In the genomic region with DNA sequence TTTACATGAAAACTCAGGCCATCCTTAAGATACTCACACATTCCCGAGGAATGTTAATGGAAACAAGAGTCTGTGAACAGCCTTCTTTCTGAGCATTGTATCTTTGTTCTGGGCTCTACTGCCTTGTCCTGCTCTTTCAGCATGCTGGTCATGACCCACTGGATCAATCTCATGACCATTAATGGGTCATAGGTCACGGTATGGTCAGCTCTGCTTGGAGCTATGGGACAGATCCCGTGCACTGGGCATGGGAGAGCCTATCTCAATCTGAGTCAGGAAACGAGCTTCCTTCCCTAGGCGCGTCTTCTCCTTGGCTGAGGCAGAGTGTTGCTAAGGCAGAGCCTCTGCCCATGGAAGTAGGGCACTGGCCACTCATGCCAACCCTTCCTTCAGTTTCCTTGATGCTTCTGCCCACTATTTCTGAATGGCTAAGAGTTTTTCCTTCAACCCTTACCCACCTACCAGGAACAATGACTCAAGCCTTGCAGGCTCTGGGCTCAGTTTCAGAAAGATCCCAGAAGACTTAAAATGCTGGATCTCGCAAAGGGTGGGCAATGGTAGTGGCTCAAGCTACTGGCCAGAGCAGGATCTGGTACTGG, we compare ENCODE assay signal across 35 mouse cellular contexts. TPM values are rescaled to one million over a fixed set of nuclear protein-coding genes. Genes with fewer than 3 reads are reported as not detected.
"Had no signal": no experiment of that assay in that cellular context is flagged by ENCODE, and none has a peak within 500 bp of the region (broad histone marks: within the 10 kb centered on the region; RNA-seq: fewer than 3 reads in every experiment).

No protein-coding gene starts in this region.

- H3K9me3 ChIP-seq: limb, embryonic 10.5 days; limb, embryonic 12.5 days; limb, embryonic 13.5 days; limb, embryonic 15.5 days; liver, embryonic 13.5 days; liver, embryonic 15.5 days; lung, embryonic 15.5 days; midbrain, embryonic 10.5 days; midbrain, embryonic 12.5 days; midbrain, embryonic 13.5 days; midbrain, embryonic 15.5 days; neural tube, embryonic 12.5 days had no signal

- H3K36me3 ChIP-seq: limb, embryonic 10.5 days; limb, embryonic 12.5 days; limb, embryonic 13.5 days; limb, embryonic 15.5 days; liver, embryonic 13.5 days; liver, embryonic 15.5 days; lung, embryonic 15.5 days; midbrain, embryonic 10.5 days; midbrain, embryonic 12.5 days; midbrain, embryonic 13.5 days; midbrain, embryonic 15.5 days; neural tube, embryonic 12.5 days had no signal

- ATAC-seq: lung, postnatal 0 days; midbrain, embryonic 13.5 days; midbrain, embryonic 15.5 days; midbrain, embryonic 16.5 days had no signal

- H3K4me3 ChIP-seq: left cerebral cortex, adult 2 months; limb, embryonic 10.5 days; limb, embryonic 12.5 days; limb, embryonic 13.5 days; limb, embryonic 15.5 days; liver, embryonic 13.5 days; liver, embryonic 15.5 days; lung, embryonic 15.5 days; megakaryocyte, embryonic 14.5 days; midbrain, embryonic 10.5 days; midbrain, embryonic 12.5 days; midbrain, embryonic 13.5 days; midbrain, embryonic 15.5 days; myocyte; neural tube, embryonic 12.5 days had no signal

- H3K27ac ChIP-seq: left cerebral cortex, adult 2 months; limb, embryonic 10.5 days; limb, embryonic 12.5 days; limb, embryonic 13.5 days; limb, embryonic 15.5 days; liver, embryonic 13.5 days; liver, embryonic 14.5 days; liver, embryonic 15.5 days; lung, embryonic 15.5 days; macrophage; midbrain, embryonic 10.5 days; midbrain, embryonic 12.5 days; midbrain, embryonic 13.5 days; midbrain, embryonic 15.5 days; neural tube, embryonic 12.5 days had no signal

- DNase-seq: left cerebral cortex, postnatal 4 days; liver, embryonic 13.5 days; lung, adult 18-20 months; lung, adult 2 months; lung, embryonic 14.5 days; lung, postnatal 10 days; lung, postnatal 14 days; lung, postnatal 36 days; lung, postnatal 4 days; midbrain, embryonic 14.5 days had no signal

- H3K27me3 ChIP-seq: limb, embryonic 12.5 days; limb, embryonic 13.5 days; limb, embryonic 15.5 days; liver, embryonic 13.5 days; liver, embryonic 15.5 days; lung, embryonic 15.5 days; megakaryocyte, embryonic 14.5 days; midbrain, embryonic 12.5 days; midbrain, embryonic 13.5 days; midbrain, embryonic 15.5 days; neural tube, embryonic 12.5 days had no signal

- H3K4me2 ChIP-seq: limb, embryonic 12.5 days; limb, embryonic 13.5 days; limb, embryonic 15.5 days; liver, embryonic 11.5 days; liver, embryonic 13.5 days; liver, embryonic 15.5 days; lung, embryonic 14.5 days; lung, embryonic 15.5 days; midbrain, embryonic 11.5 days; midbrain, embryonic 12.5 days; midbrain, embryonic 13.5 days; midbrain, embryonic 15.5 days; neural tube, embryonic 12.5 days had no signal

- H3K4me1 ChIP-seq: megakaryocyte, embryonic 14.5 days had no signal

- H3K9ac ChIP-seq: limb, embryonic 12.5 days; limb, embryonic 13.5 days; limb, embryonic 15.5 days; liver, embryonic 13.5 days; liver, embryonic 14.5 days; liver, embryonic 15.5 days; lung, embryonic 14.5 days; lung, embryonic 15.5 days; midbrain, embryonic 12.5 days; midbrain, embryonic 13.5 days; midbrain, embryonic 15.5 days; neural tube, embryonic 12.5 days had no signal

RNA-seq across cellular contexts. Expression of a gene that starts 24.0 kb away (rescaled TPM):
- total RNA-seq: megakaryocyte progenitor cell, adult 5-6 weeks; megakaryocyte, adult 5-6 weeks; megakaryocyte-erythroid progenitor cell, adult 5-6 weeks; monocyte, adult 5-6 weeks had no signal
- polyA plus RNA-seq: limb, embryonic 10.5 days; liver, embryonic 15.5 days; liver, embryonic 16.5 days; lung, adult 2 months; macrophage; myocyte had no signal
